Mouse (Mus musculus) ZHBTc4 (cell line): ENCODE results near the gene Mctp2.

Experiments
- DNase-seq: peaks from one replicate; pipeline ENCODE4 v3.0.0-alpha.2; 2011; ENCODE audit warnings: low read depth, low spot score

Gene Mctp2

GRCm38 (mm10) chr7:72306382-72306841 is at the start of gene Mctp2:
Mctp2 (minus strand) TSS chr7:72306608.
- peak; percentile 90 for DNase-seq

GRCm38 (mm10) chr7:72345901-72346300 is 39.5 kb upstream of the Mctp2 start:
- DNase-seq, result no peak

GRCm38 (mm10) chr7:72343751-72344150 is 37.3 kb upstream of the Mctp2 start:
- DNase-seq, result peak; percentile 54

GRCm38 (mm10) chr7:72342822-72343221 is 36.4 kb upstream of the Mctp2 start:
- DNase-seq, result peak; percentile 63

GRCm38 (mm10) chr7:72325961-72326360 is 19.6 kb upstream of the Mctp2 start:
- peak; percentile 67 for DNase-seq

GRCm38 (mm10) chr7:72320906-72321305 is 14.5 kb upstream of the Mctp2 start:
- DNase-seq, result no peak

- no peak for DNase-seq
These were observed 14.0 kb upstream of the Mctp2 start for GRCm38 (mm10) chr7:72320441-72320840.

GRCm38 (mm10) chr7:72314395-72315060 is 8.1 kb upstream of the Mctp2 start:
- no peak for DNase-seq

- DNase-seq, result peak; percentile 32
These were observed 7.5 kb upstream of the Mctp2 start for GRCm38 (mm10) chr7:72313908-72314307.

GRCm38 (mm10) chr7:72311582-72311981 is 5.2 kb upstream of the Mctp2 start:
- DNase-seq, result no peak

- no peak for DNase-seq
These were observed 1.7 kb upstream of the Mctp2 start for GRCm38 (mm10) chr7:72308078-72308477.

GRCm38 (mm10) chr7:72306847-72307246 is 439 bp upstream of the Mctp2 start:
- no peak for DNase-seq

GRCm38 (mm10) chr7:72305971-72306370 is 437 bp downstream of the Mctp2 start:
- peak; percentile 20 for DNase-seq

- DNase-seq, result peak; percentile 46
These were observed 4.7 kb downstream of the Mctp2 start for GRCm38 (mm10) chr7:72301667-72302066.

- DNase-seq, result no peak
These were observed 6.7 kb downstream of the Mctp2 start for GRCm38 (mm10) chr7:72299726-72300125.

- no peak for DNase-seq
These were observed 9.4 kb downstream of the Mctp2 start for GRCm38 (mm10) chr7:72297013-72297412.

GRCm38 (mm10) chr7:72296171-72296570 is 10.2 kb downstream of the Mctp2 start:
- no peak for DNase-seq

GRCm38 (mm10) chr7:72294886-72295285 is 11.5 kb downstream of the Mctp2 start:
- no peak for DNase-seq

- DNase-seq, result no peak
These were observed 12.4 kb downstream of the Mctp2 start for GRCm38 (mm10) chr7:72293784-72294538.

- DNase-seq, result peak; percentile 29
These were observed 14.0 kb downstream of the Mctp2 start for GRCm38 (mm10) chr7:72292232-72292913.

- no peak for DNase-seq
These were observed 25.7 kb downstream of the Mctp2 start for GRCm38 (mm10) chr7:72280721-72281120.

GRCm38 (mm10) chr7:72278412-72278811 is 28.0 kb downstream of the Mctp2 start:
- DNase-seq, result no peak
